Mouse (Mus musculus) hindbrain, embryonic 14.5 days (tissue): ENCODE results near the gene Pik3c2b. TPM values are rescaled to one million over a fixed set of nuclear protein-coding genes. Genes with fewer than 3 reads are reported as not detected.

Experiments
- ATAC-seq: fragments of 200-750 bp; cut with Nextera tagmentation; 2 replicates; pipeline ENCODE4 v1.8.0; 2017; ENCODE audit warnings: moderate number of reproducible peaks, mild to moderate bottlenecking, moderate TSS enrichment, moderate library complexity; ENCODE audit not compliant: low FRiP score
- DNase-seq: peaks from one replicate; pipeline ENCODE4 v3.0.0-alpha.2; 2015; ENCODE audit warnings: low spot score
- H3K27ac ChIP-seq: fragments of 300-500 bp; sonication (generic); 2 replicates; pipeline ENCODE4 v1.5.1; 2014; ENCODE audit warnings: mild to moderate bottlenecking, moderate library complexity
- H3K27me3 ChIP-seq: fragments of 300-500 bp; sonication (generic); 2 replicates; pipeline ENCODE4 v1.6.1; 2014; ENCODE audit warnings: mild to moderate bottlenecking, low read length, mixed read lengths; ENCODE audit not compliant: control insufficient read depth, insufficient read depth
- H3K36me3 ChIP-seq: fragments of 300-500 bp; sonication (generic); replicated peaks from 2 replicates; pipeline ENCODE4 v1.6.1; 2014; ENCODE audit not compliant: control insufficient read depth, insufficient read depth
- H3K4me1 ChIP-seq: fragments of 300-500 bp; sonication (generic); replicated peaks from 2 replicates; pipeline ENCODE4 v1.6.1; 2014; ENCODE audit warnings: antibody characterized with exemption, low read length, mixed read lengths; ENCODE audit not compliant: control insufficient read depth, insufficient read depth
- H3K4me2 ChIP-seq: fragments of 300-500 bp; sonication (generic); replicated peaks from 2 replicates; pipeline ENCODE4 v1.6.1; 2014; ENCODE audit warnings: mild to moderate bottlenecking, moderate library complexity
- H3K4me3 ChIP-seq: fragments of 300-500 bp; sonication (generic); replicated peaks from 2 replicates; pipeline ENCODE4 v1.5.1; 2014; ENCODE audit warnings: mild to moderate bottlenecking, low read length
- H3K9ac ChIP-seq: fragments of 300-500 bp; sonication (generic); 2 replicates; pipeline ENCODE4 v1.6.1; 2014
- H3K9me3 ChIP-seq: fragments of 300-500 bp; sonication (generic); 2 replicates; pipeline ENCODE4 v1.6.1; 2016; ENCODE audit warnings: low read length; ENCODE audit not compliant: control insufficient read depth
- WGBS: fragments of 180-500 bp; shearing (Covaris S2); extraction: QIAGEN DNeasy Blood & Tissue Kit; methylation state at CpG from one replicate; pipeline ENCODE4 v1.1.7; 2014; 5-methylcytosine and 5-hydroxymethylcytosine counted together
- polyA plus RNA-seq: library from polyadenylated mRNA; unstranded; fragments of >200 nt; fragmentation: Nextera tagmentation; extraction: Ambion mirVana; gene quantifications from 2 replicates; pipeline ENCODE4 v1.2.1, GENCODE M21; 2014

Gene Pik3c2b
- polyA plus RNA-seq, 1 experiment from 2014 or later, result 14.8 TPM

DNA sequence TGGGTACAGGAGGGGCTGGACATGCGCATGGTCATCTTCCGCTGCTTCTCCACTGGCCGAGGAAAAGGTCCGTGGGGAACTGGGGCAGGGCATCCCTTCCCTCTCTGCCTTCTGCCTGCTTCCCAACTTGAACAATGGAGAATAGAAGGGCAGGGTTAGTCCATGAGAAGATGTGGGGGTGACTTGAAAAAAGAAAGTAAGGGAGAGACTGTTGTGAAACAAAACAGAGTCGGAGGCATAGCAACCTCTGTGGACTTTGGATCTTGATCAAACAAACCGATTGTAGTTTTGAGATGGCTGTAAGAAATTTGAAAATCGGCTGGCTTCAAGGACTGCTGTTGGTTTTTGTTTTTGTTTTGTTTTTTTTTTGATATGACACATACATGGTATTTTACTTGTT is 48.3 kb downstream of the Pik3c2b start:
- H3K27ac ChIP-seq, result no peak overlapping the region
- ATAC-seq, result no peak
- H3K4me3 ChIP-seq, result no peak overlapping the region
- no peak overlapping the region for H3K9ac ChIP-seq
- peaks cover 99% of the 10 kb centered on the region for H3K36me3 ChIP-seq
- DNase-seq, result no peak
- H3K27me3 ChIP-seq, result no peaks in the 10 kb centered on the region
- no peaks in the 10 kb centered on the region for H3K9me3 ChIP-seq
- H3K4me1 ChIP-seq, result no peaks in the 10 kb centered on the region
- H3K4me2 ChIP-seq, result no peak overlapping the region
- WGBS, result 88% methylated on average over 7 of the region's 7 CpGs

DNA sequence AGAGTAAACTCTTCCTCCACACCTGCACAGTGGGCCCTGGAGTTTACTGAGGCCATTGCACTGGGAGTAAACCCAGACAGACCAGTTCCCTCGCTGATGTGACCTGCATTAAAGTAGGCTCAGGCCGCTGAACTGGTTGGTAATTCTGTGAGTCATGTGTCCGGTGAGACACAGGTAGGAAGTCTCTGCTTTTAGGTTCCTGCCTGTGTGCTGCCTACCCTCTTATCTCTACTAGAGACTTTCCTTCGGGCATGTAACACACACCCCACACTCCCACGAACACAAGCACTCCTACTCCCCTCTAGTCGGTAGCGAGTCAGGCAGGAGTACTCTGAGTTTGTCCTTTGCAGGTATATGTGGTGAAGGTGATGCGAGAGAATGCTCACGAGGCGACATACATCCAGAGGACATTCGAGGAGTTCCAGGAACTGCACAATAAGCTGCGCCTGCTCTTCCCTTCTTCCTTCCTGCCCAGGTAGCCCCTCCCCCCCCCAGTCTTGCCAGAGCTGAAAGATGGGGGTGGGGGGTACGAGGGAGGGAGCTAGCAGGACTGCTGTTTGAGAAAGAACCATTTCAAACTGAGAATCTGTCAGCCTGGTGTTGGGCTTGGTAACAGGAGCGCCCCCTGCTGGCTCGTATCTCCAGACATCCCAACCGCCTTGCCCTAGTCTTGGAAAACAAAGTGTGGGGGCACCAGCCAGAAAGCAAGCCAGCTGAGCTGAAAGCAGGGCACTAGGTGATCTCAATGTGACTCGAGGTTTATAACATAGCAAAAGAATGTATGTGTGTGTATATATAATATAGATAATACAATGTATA is 55.7 kb downstream of the Pik3c2b start:
- Histone ChIP-seq H3K4me1 (no peaks in the 10 kb centered on the region), H3K9ac (no peak overlapping the region), H3K9me3 (no peaks in the 10 kb centered on the region), H3K4me2 (no peak overlapping the region), H3K27me3 (no peaks in the 10 kb centered on the region), H3K4me3 (no peak overlapping the region), H3K36me3 (peaks cover 98% of the 10 kb centered on the region), H3K27ac (no peak overlapping the region)
- peak; percentile 68; the same call in 1 of the 2 replicates for ATAC-seq
- DNase-seq, result peak; percentile 81
- WGBS, result 46% methylated on average over 17 of the region's 17 CpGs

DNA sequence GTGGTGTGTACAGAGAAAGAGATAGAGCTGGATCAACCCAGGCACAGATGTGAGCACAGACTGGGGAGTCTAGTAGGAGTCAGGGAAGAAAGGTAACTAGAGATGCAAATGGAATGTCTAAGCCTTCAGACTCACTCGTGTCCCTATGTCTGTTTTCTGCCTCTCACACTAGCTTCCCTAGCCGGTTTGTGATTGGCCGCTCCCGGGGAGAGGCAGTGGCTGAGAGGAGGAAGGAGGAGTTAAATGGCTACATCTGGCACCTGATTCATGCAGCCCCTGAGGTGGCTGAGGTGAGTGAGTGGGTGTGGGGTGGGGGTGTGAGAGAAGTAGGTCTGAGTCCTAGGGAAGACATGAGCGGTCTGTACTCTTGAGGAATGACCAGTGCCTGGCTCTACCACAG is 56.6 kb downstream of the Pik3c2b start:
- H3K36me3 ChIP-seq, result peaks cover 95% of the 10 kb centered on the region
- WGBS, result 81% methylated on average over 5 of the region's 5 CpGs

DNA sequence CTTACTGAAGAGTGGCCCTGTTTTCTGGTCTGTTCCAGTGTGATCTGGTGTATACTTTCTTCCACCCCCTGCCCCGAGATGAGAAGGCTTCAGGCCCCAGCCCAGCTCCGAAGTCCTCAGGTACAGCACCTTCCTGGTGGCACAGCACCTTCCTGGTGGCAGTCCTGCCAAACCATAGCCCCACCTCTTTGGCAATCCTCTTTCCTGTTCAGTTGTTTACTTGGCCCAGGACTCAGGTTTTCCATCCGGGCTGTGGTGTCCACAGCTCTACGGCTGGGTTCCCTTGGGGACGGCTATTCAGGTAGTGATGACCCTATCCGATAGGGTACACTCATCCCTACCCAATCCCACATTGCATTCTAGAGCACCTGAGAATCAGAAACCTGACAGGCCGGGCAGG is 57.8 kb downstream of the Pik3c2b start:
- ATAC-seq (no peak), DNase-seq (no peak)
- WGBS, result 97% methylated on average over 7 of the region's 7 CpGs
- Histone ChIP-seq H3K4me2 (no peak overlapping the region), H3K27me3 (no peaks in the 10 kb centered on the region), H3K27ac (no peak overlapping the region), H3K36me3 (peaks cover 87% of the 10 kb centered on the region), H3K9me3 (no peaks in the 10 kb centered on the region), H3K4me1 (no peaks in the 10 kb centered on the region), H3K4me3 (no peak overlapping the region), H3K9ac (no peak overlapping the region)

More for the DNA sequence above, 56.6 kb downstream of the Pik3c2b start:
- Histone ChIP-seq H3K27me3 (no peaks in the 10 kb centered on the region), H3K9me3 (no peaks in the 10 kb centered on the region), H3K9ac (no peak overlapping the region), H3K27ac (no peak overlapping the region), H3K4me3 (no peak overlapping the region), H3K4me2 (no peak overlapping the region), H3K4me1 (no peaks in the 10 kb centered on the region)
- ATAC-seq (no peak), DNase-seq (no peak)

DNA sequence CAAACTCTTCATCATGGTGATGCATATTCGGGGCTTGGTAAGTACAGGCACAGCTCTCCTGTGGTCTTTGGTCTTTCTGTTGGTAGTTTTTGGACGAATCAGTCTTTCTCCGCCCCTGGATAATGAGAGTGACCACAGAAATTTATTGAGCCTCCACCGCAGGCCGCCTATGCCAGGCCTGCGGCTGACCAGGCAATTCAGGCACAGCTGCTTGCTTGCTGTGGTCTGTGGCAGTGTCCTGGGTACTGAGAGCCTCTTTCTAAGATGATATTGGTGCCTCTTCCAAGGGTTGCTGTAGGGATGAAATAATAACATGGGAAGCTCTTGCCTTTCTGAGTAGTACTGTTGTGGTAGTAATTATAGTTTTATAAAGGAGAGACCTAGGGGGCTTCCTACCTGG is 58.4 kb downstream of the Pik3c2b start:
- WGBS, result 92% methylated on average over 6 of the region's 6 CpGs

DNA sequence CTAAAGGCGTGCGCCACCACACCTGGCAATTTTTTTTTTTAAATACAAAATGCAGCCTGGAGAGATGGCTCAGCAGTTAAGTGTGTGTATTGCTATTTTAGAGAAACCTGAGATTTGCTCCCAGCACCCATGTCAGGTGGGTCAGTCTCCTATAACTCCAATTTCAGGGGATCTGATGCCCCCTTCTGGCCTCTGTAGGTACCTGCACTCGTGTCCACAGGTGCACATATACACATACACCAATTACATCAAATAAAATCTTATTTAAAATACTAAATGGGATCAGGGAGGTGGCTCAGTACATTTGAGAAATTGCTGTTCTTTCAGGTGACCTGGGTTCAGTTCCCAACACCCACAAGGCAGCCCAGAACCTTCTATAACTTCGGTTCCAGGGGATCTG is 70.6 kb downstream of the Pik3c2b start:
- Histone ChIP-seq H3K36me3 (no peaks in the 10 kb centered on the region), H3K27ac (no peak overlapping the region), H3K4me1 (no peaks in the 10 kb centered on the region), H3K27me3 (no peaks in the 10 kb centered on the region), H3K4me2 (no peak overlapping the region), H3K9me3 (no peaks in the 10 kb centered on the region), H3K4me3 (no peak overlapping the region), H3K9ac (no peak overlapping the region)
- DNase-seq (no peak), ATAC-seq (no peak)
- 94% methylated on average over 4 of the region's 4 CpGs for WGBS

More for the DNA sequence above, 58.4 kb downstream of the Pik3c2b start:
- no peaks in the 10 kb centered on the region for H3K9me3 ChIP-seq
- no peak overlapping the region for H3K27ac ChIP-seq
- H3K4me1 ChIP-seq, result no peaks in the 10 kb centered on the region
- H3K4me3 ChIP-seq, result no peak overlapping the region
- DNase-seq, result no peak
- no peak for ATAC-seq
- H3K4me2 ChIP-seq, result no peak overlapping the region
- H3K9ac ChIP-seq, result no peak overlapping the region
- H3K36me3 ChIP-seq, result peaks cover 83% of the 10 kb centered on the region
- H3K27me3 ChIP-seq, result no peaks in the 10 kb centered on the region

DNA sequence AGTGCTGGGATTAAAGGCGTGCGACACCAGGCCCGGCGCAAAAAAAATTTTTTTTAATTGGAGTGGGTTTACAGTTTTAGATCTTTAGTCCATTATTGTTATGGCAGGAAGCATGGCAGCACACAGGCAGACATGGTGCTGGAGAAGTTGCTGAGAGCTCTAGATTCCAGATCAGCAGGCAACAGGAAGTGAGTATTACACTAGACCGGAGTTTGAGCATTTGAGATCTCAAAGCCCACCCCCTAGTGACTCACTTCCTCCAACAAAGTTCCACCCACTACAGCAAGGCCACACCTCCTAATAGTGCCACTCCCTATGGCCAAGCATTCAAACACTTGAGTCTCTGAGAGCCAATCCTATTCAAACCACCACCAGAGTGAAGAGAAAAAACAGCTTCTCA is 72.7 kb downstream of the Pik3c2b start:
- no peak overlapping the region for H3K27ac ChIP-seq
- H3K36me3 ChIP-seq, result no peaks in the 10 kb centered on the region
- no peaks in the 10 kb centered on the region for H3K27me3 ChIP-seq
- H3K4me2 ChIP-seq, result no peak overlapping the region
- H3K9me3 ChIP-seq, result no peaks in the 10 kb centered on the region
- WGBS, result 90% methylated on average over 5 of the region's 5 CpGs
- DNase-seq, result no peak
- no peaks in the 10 kb centered on the region for H3K4me1 ChIP-seq
- no peak overlapping the region for H3K9ac ChIP-seq
- no peak overlapping the region for H3K4me3 ChIP-seq
- no peak for ATAC-seq

DNA sequence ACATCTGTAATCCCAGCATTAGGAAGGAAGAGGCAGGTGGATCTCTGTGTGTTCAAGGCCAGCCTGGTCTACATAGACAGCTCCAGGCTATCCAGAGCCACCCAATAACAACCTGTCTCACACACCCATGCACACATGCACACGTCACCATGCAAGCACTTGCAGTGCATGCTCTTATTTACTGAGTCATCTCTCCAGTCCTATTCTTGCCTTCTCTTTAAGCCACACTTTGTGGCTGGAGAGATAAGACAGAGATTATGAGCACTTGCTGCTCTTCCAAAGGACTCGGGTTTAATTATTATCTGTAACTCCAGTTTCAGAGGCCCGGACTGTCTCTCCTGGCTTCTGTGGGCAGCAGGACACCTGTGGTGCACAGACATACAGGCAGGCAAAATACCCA is 73.4 kb downstream of the Pik3c2b start:
- Histone ChIP-seq H3K27ac (no peak overlapping the region), H3K9ac (no peak overlapping the region), H3K4me3 (no peak overlapping the region), H3K4me1 (no peaks in the 10 kb centered on the region), H3K36me3 (no peaks in the 10 kb centered on the region), H3K9me3 (no peaks in the 10 kb centered on the region), H3K27me3 (no peaks in the 10 kb centered on the region), H3K4me2 (no peak overlapping the region)
- ATAC-seq (no peak), DNase-seq (no peak)
- 84% methylated on average over 3 of the region's 3 CpGs for WGBS

DNA sequence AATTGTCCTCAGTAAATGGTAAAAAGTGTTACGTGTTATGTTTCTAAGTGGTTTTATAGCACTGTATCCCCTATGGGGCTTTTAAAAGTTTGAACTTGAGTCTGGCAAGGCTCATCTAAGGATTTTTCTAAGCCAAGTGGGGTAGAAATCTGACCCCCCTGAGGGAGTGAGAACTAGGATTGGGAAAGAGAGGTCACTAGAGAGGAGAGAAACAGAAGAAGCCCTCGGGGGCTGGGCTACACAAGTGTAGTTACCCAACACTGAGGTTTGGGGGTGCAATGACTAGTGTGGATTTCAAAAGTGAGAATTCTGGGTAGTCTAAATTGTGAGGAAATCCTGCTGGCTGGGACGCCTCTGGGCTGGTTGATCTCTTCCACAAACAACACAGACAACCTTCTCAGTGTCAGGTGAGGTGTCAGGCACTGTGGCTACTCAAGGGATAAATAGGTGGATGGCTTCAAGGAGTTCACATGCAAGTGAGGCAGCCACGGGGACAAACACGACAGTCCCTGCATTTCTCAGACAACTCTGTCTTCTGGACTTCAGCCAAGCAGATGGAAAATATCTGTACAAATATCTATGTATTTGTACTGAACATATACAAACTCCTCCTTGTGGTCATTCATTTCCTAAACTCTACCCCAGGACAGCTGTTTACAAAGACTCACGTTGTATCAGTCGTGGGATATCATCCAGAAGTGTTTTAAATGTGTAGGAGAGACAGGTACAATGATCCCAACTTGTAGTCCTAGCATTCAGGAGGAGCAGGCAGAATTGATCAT is 74.7 kb downstream of the Pik3c2b start:
- Histone ChIP-seq H3K9me3 (no peaks in the 10 kb centered on the region), H3K27me3 (no peaks in the 10 kb centered on the region), H3K4me2 (no peak overlapping the region), H3K4me1 (no peaks in the 10 kb centered on the region), H3K36me3 (no peaks in the 10 kb centered on the region), H3K27ac (no peak overlapping the region), H3K9ac (no peak overlapping the region), H3K4me3 (no peak overlapping the region)
- ATAC-seq (no peak), DNase-seq (no peak)
- 77% methylated on average over 7 of the region's 7 CpGs for WGBS
